In genomic region chr10:80173358-80173757, GRCm38 (mm10) we compare ENCODE assay signal across 8 mouse cellular contexts. TPM values are rescaled to one million over a fixed set of nuclear protein-coding genes. Genes with fewer than 3 reads are reported as not detected.
DNase-seq lines count a peak whose midpoint lies in the region; ATAC-seq and TF ChIP-seq lines count a peak whose summit lies in the region.

No protein-coding gene starts in this region.

- no peaks in the 10 kb centered on the region for H3K27me3 ChIP-seq in embryonic facial prominence, embryonic 10.5 days (replicated peaks; ENCODE audit: low read depth, poor library complexity, severe bottlenecking)
- no peaks in the 10 kb centered on the region for H3K27me3 ChIP-seq in hindbrain, embryonic 11.5 days (ENCODE audit: control insufficient read depth, insufficient read depth, low read length)
- H3K27me3 ChIP-seq in midbrain, embryonic 13.5 days: no peaks in the 10 kb centered on the region

- WGBS in embryonic facial prominence, embryonic 10.5 days: 12% methylated on average over 11 of the region's 11 CpGs
- 11% methylated on average over 11 of the region's 11 CpGs for WGBS in hindbrain, embryonic 11.5 days
- 18% methylated on average over 11 of the region's 11 CpGs for WGBS in midbrain, embryonic 13.5 days

- no peak for DNase-seq in layer of hippocampus, adult 2 months (ENCODE audit: low spot score in 2 of 2)
- no peak for DNase-seq in layer of hippocampus, postnatal 25 days (ENCODE audit: extremely low spot score in 1 of 2, low spot score in 1 of 2)
- DNase-seq in embryonic facial prominence, embryonic 10.5 days (ENCODE audit: low spot score): no peak
- no peak for DNase-seq in hindbrain, embryonic 11.5 days (ENCODE audit: low spot score)
- DNase-seq in embryo, embryonic 11 days: no peak
- DNase-seq in frontal cortex, postnatal 25 days (ENCODE audit: low spot score in 2 of 2): no peak

- peak overlapping the region; percentile 86 for H3K4me3 ChIP-seq in layer of hippocampus, adult 2 months
- H3K4me3 ChIP-seq in embryonic facial prominence, embryonic 10.5 days: peak overlapping the region; percentile 67
- peak overlapping the region; percentile 50 for H3K4me3 ChIP-seq in hindbrain, embryonic 11.5 days (ENCODE audit: low read depth, low read length)
- peak overlapping the region; percentile 46 for H3K4me3 ChIP-seq in midbrain, embryonic 13.5 days (replicated peaks)

- H3K4me2 ChIP-seq in hindbrain, embryonic 11.5 days (replicated peaks; ENCODE audit: low read depth, low read length): peak overlapping the region; percentile 67
- peak overlapping the region; percentile 64 for H3K4me2 ChIP-seq in midbrain, embryonic 13.5 days (replicated peaks)

- H3K4me1 ChIP-seq in embryonic facial prominence, embryonic 10.5 days: peaks cover 74% of the 10 kb centered on the region
- H3K4me1 ChIP-seq in hindbrain, embryonic 11.5 days (replicated peaks; ENCODE audit: control insufficient read depth, insufficient read depth, low read length): peaks cover 9% of the 10 kb centered on the region; the same call in 1 of the 2 replicates
- peaks cover 80% of the 10 kb centered on the region for H3K4me1 ChIP-seq in midbrain, embryonic 13.5 days (replicated peaks)

- H3K9me3 ChIP-seq in embryonic facial prominence, embryonic 10.5 days: no peaks in the 10 kb centered on the region
- H3K9me3 ChIP-seq in hindbrain, embryonic 11.5 days (ENCODE audit: control insufficient read depth, low read length): no peaks in the 10 kb centered on the region
- no peaks in the 10 kb centered on the region for H3K9me3 ChIP-seq in midbrain, embryonic 13.5 days

- H3K9ac ChIP-seq in hindbrain, embryonic 11.5 days (ENCODE audit: low read depth, low read length): peak overlapping the region; percentile 21
- H3K9ac ChIP-seq in midbrain, embryonic 13.5 days (replicated peaks): peak overlapping the region; percentile 58

- TF ChIP-seq CTCF in layer of hippocampus, adult 2 months (conservative IDR thresholded peaks at IDR 0.05): no peak

- peak overlapping the region; percentile 92 for H3K27ac ChIP-seq in layer of hippocampus, adult 2 months
- peak overlapping the region; percentile 87 for H3K27ac ChIP-seq in embryonic facial prominence, embryonic 10.5 days (replicated peaks)
- H3K27ac ChIP-seq in hindbrain, embryonic 11.5 days (ENCODE audit: low read depth, low read length): 0 out of 2 replicates have a peak overlapping the region, but pooled peaks have one; percentile 54
- peak overlapping the region; percentile 80 for H3K27ac ChIP-seq in midbrain, embryonic 13.5 days

- peaks cover 39% of the 10 kb centered on the region for H3K36me3 ChIP-seq in embryonic facial prominence, embryonic 10.5 days (replicated peaks)
- H3K36me3 ChIP-seq in hindbrain, embryonic 11.5 days (ENCODE audit: control insufficient read depth, insufficient read depth, low read length): peaks cover 17% of the 10 kb centered on the region
- peaks cover 28% of the 10 kb centered on the region for H3K36me3 ChIP-seq in midbrain, embryonic 13.5 days

- ATAC-seq in hindbrain, embryonic 11.5 days (ENCODE audit: low FRiP score): no peak
- no peak for ATAC-seq in midbrain, embryonic 13.5 days
- ATAC-seq in frontal cortex, adult (ENCODE audit: low TSS enrichment): no peak

RNA-seq across cellular contexts. Expression of gene 1600002K03Rik, which starts 0.6 kb away (rescaled TPM):
- 1 to 10 TPM; 7.0 to 7.4 TPM for total RNA-seq in layer of hippocampus, adult 2 months (2021)
- total RNA-seq in layer of hippocampus, postnatal 25 days (2021): 1 to 10 TPM; 5.8 to 6.2 TPM
- 10.8 and 12.0 TPM in 2 replicates for polyA plus RNA-seq in embryonic facial prominence, embryonic 10.5 days (2016; fragmentation: Nextera tagmentation; extraction: Ambion mirVana)
- 7.6 and 9.4 TPM in 2 replicates for polyA plus RNA-seq in hindbrain, embryonic 11.5 days (2014; fragmentation: Nextera tagmentation; extraction: Ambion mirVana)
- polyA plus RNA-seq in midbrain, embryonic 13.5 days (2015; fragmentation: Nextera tagmentation; extraction: Ambion mirVana): 11.9 and 14.5 TPM in 2 replicates

RNA-seq across cellular contexts. Expression of gene Efna2, which starts 5.9 kb away (rescaled TPM):
- 1 to 10 TPM; 7.1 to 9.7 TPM for total RNA-seq in layer of hippocampus, adult 2 months (2021)
- total RNA-seq in layer of hippocampus, postnatal 25 days (2021): 10 to 100 TPM; 11.9 to 12.7 TPM
- polyA plus RNA-seq in embryonic facial prominence, embryonic 10.5 days (2016; fragmentation: Nextera tagmentation; extraction: Ambion mirVana): 45.2 and 50.1 TPM in 2 replicates
- 24.8 and 34.2 TPM in 2 replicates for polyA plus RNA-seq in hindbrain, embryonic 11.5 days (2014; fragmentation: Nextera tagmentation; extraction: Ambion mirVana)
- 34.5 and 41.3 TPM in 2 replicates for polyA plus RNA-seq in midbrain, embryonic 13.5 days (2015; fragmentation: Nextera tagmentation; extraction: Ambion mirVana)

RNA-seq across cellular contexts. Expression of gene Cirbp, which starts 7.6 kb away (rescaled TPM):
- 100 to 1,000 TPM in 1 of 2 experiments, 10 to 100 TPM in 1; 88.3 to 103 TPM for total RNA-seq in layer of hippocampus, adult 2 months (2021)
- 10 to 100 TPM; 69.5 to 97.5 TPM for total RNA-seq in layer of hippocampus, postnatal 25 days (2021)
- 93.2 and 110 TPM in 2 replicates for polyA plus RNA-seq in embryonic facial prominence, embryonic 10.5 days (2016; fragmentation: Nextera tagmentation; extraction: Ambion mirVana)
- polyA plus RNA-seq in hindbrain, embryonic 11.5 days (2014; fragmentation: Nextera tagmentation; extraction: Ambion mirVana): 83.4 and 90.4 TPM in 2 replicates
- 354 and 412 TPM in 2 replicates for polyA plus RNA-seq in midbrain, embryonic 13.5 days (2015; fragmentation: Nextera tagmentation; extraction: Ambion mirVana)

RNA-seq across cellular contexts. Expression of gene Midn, which starts 25.3 kb away (rescaled TPM):
- total RNA-seq in layer of hippocampus, adult 2 months (2021): 10 to 100 TPM; 53.1 to 54.5 TPM
- 10 to 100 TPM; 61.4 to 82.4 TPM for total RNA-seq in layer of hippocampus, postnatal 25 days (2021)
- polyA plus RNA-seq in embryonic facial prominence, embryonic 10.5 days (2016; fragmentation: Nextera tagmentation; extraction: Ambion mirVana): 22.2 TPM in 2 replicates
- polyA plus RNA-seq in hindbrain, embryonic 11.5 days (2014; fragmentation: Nextera tagmentation; extraction: Ambion mirVana): 66.7 and 67.1 TPM in 2 replicates
- 35.9 and 40.6 TPM in 2 replicates for polyA plus RNA-seq in midbrain, embryonic 13.5 days (2015; fragmentation: Nextera tagmentation; extraction: Ambion mirVana)

RNA-seq across cellular contexts. Expression of gene Cbarp, which starts 32.7 kb away (rescaled TPM):
- 100 to 1,000 TPM; 331 to 341 TPM for total RNA-seq in layer of hippocampus, adult 2 months (2021)
- total RNA-seq in layer of hippocampus, postnatal 25 days (2021): 100 to 1,000 TPM; 399 to 401 TPM
- polyA plus RNA-seq in embryonic facial prominence, embryonic 10.5 days (2016; fragmentation: Nextera tagmentation; extraction: Ambion mirVana): 4.9 and 8.5 TPM in 2 replicates
- 15.1 and 16.7 TPM in 2 replicates for polyA plus RNA-seq in hindbrain, embryonic 11.5 days (2014; fragmentation: Nextera tagmentation; extraction: Ambion mirVana)
- polyA plus RNA-seq in midbrain, embryonic 13.5 days (2015; fragmentation: Nextera tagmentation; extraction: Ambion mirVana): 40.6 and 45.3 TPM in 2 replicates
